Mouse (Mus musculus) T-cell, adult 66 days (primary cell): ENCODE measurements around the gene N4bp2l2. TPM values are rescaled to one million over a fixed set of nuclear protein-coding genes. Genes with fewer than 3 reads are reported as not detected.

Source experiments
- total RNA-seq, 2 experiments: library from RNA; stranded (reverse); gene quantifications; 3 replicates in 1 of 2; 4 replicates in 1 of 2; pipeline ENCODE4 v1.2.4; 2023

The N4bp2l2 gene
- total RNA-seq = 100 to 1,000 TPM; 155 to 161 TPM

GRCm38 (mm10) chr5:150666133-150666739 is at the start of gene N4bp2l2:
Gene N4bp2l2 (minus strand): TSS chr5:150666183.

GRCm38 (mm10) chr5:150673153-150673835 is 7.3 kb upstream of the N4bp2l2 start, which contains the start of gene Pds5b:
Gene Pds5b (plus strand): TSS chr5:150673739.

GRCm38 (mm10) chr5:150597088-150597487 is 68.9 kb downstream of the N4bp2l2 start, which contains the start of gene N4bp2l1:
Gene N4bp2l1 (minus strand): TSS chr5:150597188.

Other genes with a start within 250 kb of the N4bp2l2 start
- gene Zar1l, start 148.0 kb downstream of the N4bp2l2 start, total RNA-seq = not detected
- 10 to 100 TPM; 12.3 to 14.1 TPM for gene Brca2, start 143.6 kb downstream of the N4bp2l2 start, total RNA-seq
- gene N4bp2l1, start 69.0 kb downstream of the N4bp2l2 start, total RNA-seq = 10 to 100 TPM; 72.4 to 81.5 TPM
- gene Pds5b, start 7.6 kb upstream of the N4bp2l2 start, total RNA-seq = 10 to 100 TPM; 55.5 to 57.5 TPM